In the genomic region with DNA sequence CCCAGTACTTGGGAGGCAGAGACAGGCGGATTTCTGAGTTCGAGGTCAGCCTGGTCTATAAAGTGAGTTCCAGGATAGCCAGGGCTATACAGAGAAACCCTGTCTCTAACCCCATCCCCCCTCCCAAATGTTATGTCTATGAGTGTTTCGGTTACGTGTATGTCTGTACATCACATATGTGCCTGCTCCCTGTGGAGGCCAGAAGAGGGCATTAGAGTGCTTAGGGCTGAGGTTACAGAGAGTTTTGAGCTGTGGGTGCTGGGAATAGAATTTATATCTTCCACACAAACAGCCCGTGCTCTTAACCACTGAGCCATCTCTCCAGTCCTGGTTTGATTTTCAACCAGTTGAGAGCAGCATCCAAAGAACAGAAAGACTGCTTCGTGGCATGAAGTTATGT, we compare ENCODE assay signal across 15 mouse cellular contexts.
"Had no signal": no experiment of that assay in that cellular context is flagged by ENCODE, and none has a peak within 500 bp of the region (broad histone marks: within the 10 kb centered on the region; RNA-seq: fewer than 3 reads in every experiment).

No protein-coding gene starts in this region.

- H3K36me3 ChIP-seq: limb, embryonic 10.5 days; midbrain, embryonic 15.5 days; neural tube, embryonic 12.5 days had no signal

- H3K4me3 ChIP-seq: left cerebral cortex, adult 2 months; limb, embryonic 10.5 days; megakaryocyte, embryonic 14.5 days; midbrain, embryonic 15.5 days; neural tube, embryonic 12.5 days had no signal

- H3K4me2 ChIP-seq: midbrain, embryonic 11.5 days; midbrain, embryonic 15.5 days; neural tube, embryonic 12.5 days had no signal

- H3K27ac ChIP-seq: left cerebral cortex, adult 2 months; limb, embryonic 10.5 days; liver, embryonic 14.5 days; macrophage; midbrain, embryonic 15.5 days; neural tube, embryonic 12.5 days had no signal

- ATAC-seq: midbrain, embryonic 15.5 days had no signal

- H3K9me3 ChIP-seq: limb, embryonic 10.5 days; midbrain, embryonic 15.5 days; neural tube, embryonic 12.5 days had no signal

- H3K9ac ChIP-seq: liver, embryonic 14.5 days; midbrain, embryonic 15.5 days; neural tube, embryonic 12.5 days had no signal

- DNase-seq: kidney, adult 11 months; lung, adult 2 months; lung, postnatal 10 days; right cerebral cortex, postnatal 4 days; spleen, adult 18-20 months; thymus, adult 2 months; thymus, postnatal 25 days had no signal

- H3K27me3 ChIP-seq: megakaryocyte, embryonic 14.5 days; midbrain, embryonic 15.5 days; neural tube, embryonic 12.5 days had no signal

- H3K4me1 ChIP-seq: midbrain, embryonic 15.5 days; neural tube, embryonic 12.5 days had no signal
